Mouse (Mus musculus) heart, adult 11 months (tissue): Measurements from ENCODE around the gene Gpatch8.

Experiments
- DNase-seq: peaks from one replicate; pipeline ENCODE4 v3.0.0; 2022

Gpatch8 gene

DNA sequence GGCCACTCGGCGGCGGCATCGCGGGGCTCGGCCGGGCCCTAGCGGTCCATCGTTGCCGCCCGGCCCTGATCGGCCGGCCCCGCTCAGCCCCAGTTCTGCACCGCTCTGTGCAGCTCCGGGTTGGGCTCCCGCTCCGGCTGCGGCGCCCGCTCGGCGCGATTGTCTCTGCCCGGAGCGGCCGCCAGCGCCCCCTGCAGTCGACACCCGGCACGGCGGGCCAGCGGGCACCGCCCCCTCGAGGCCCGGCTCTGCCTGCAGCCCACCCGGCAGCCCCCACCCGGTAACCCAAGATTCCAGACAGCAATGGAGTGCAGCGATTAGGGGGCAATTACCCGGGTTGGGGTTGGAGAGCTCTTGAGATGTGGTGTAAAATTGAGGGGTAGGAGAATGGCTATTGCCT, 108.7 kb downstream of the Gpatch8 start, which contains the start of gene Fam171a2:
TSS of gene Fam171a2 (minus strand) at position 186 of the 400 bp plus-strand sequence.
- peak; percentile 97 for DNase-seq

DNA sequence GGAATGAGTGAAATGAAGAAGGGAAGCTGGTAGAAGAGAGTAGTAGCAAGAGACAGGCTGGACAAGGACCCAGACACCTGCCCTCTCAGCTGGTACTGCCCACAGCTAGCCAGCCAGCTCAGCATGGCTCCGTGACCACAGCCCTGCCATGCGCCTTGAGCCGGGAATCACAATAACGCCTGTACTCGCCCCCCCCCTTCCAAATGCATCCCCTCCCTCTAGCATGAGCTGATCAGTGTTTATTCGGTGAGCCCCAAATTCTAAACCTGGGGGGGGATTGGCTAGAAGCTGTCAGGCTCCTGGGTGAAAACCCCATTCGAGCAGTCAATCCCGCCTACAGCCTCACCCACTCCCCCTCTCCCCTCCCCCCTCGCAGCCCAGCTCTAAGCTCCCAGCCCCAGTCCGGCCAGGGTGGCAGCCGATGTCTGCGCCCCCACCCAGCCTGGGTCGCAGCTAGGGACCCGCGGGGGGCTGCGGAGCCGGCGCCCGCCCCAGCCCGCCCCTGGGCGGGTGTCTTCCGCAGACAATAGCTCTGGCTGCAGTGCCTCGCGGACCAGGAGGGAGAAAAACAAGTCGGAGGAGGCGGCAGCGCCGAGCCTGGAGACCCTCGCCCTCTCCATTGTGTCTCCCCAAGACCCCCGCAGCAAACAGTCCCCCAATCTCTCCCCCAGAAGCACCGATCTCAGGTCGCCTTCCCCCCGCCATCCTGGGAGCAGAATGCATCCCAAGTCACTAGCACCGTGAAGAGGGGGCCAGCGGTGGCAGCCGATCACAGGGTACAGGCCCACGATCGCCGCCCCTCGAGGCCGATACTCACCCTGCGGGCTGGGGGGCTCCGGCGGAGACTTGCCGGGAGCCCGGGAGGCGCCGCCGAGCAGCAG, 109.4 kb downstream of the Gpatch8 start:
- DNase-seq = peak; percentile 94

DNA sequence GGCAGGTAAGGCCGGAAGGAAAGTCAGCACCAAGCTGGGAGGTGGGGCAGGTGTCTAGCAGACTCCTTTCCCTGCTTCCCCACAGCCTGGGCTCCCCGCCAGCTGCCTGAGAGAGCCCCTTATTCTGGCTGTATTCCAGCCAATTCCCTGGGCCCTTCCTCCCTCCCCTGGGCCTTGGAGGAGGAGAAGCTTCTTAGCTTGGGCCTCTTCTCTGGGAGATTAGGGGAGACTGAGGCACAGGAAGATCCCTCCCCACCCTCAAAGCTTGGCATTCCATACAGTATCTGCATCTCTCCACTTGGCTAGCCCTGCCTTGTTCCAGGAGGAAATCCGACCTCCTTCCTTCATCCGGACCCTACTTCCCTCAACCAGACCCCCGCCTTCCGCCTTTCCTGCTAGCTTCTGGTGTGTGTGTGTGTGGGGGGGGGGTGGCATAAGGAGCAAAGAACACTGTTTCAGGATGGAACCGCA, 110.3 kb downstream of the Gpatch8 start:
- DNase-seq = peak; percentile 97

DNA sequence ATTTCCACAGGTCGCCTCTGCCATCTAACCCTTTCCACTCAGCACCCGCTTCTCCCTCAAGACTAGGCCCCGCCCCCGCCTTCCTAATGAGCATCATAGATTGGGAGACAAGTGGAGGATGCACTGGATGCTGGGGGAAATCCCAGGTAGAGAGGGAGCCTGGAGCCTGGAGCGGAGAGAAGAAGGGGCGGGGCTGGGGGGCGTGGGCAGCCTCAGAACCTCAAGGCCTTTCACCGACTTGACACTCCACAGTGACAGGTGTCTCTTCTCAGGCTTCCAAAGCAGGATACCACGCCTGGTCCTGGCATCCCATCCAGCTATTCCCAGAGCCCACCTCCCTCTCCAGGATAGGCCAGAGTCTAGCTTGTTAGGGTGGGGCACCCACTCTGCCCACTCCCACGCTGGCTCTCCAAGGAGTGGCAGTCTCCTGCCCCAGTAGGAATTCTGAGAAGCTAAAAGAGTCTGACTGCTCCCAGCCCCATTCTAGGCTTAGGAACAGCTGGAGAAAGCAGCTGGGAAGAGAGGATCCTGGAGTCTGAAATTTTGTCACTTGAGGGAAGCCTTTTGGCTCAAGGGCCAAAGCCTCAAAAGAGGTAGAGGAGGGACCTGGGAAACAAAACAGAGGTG, 110.8 kb downstream of the Gpatch8 start:
- peak; percentile 98 for DNase-seq

DNA sequence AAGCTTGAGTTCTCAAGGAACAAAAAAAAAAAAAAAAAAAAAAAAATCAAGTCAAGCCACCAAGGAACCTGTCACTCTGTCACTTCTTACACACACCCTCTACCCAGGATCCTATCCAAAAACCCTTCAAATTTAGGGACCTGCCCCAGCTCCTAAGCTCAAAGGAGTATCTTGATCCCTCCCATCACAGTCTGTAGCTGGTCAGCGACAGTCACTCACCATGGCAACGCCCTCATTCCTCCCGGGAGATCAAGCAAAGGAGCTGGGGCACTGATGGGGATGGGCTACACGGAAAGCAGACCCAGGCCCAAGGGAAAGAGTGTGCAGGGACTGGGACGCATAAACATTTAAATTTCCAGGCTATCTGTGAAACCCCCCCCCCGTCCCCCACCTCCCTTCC, 111.4 kb downstream of the Gpatch8 start:
- no peak for DNase-seq

DNA sequence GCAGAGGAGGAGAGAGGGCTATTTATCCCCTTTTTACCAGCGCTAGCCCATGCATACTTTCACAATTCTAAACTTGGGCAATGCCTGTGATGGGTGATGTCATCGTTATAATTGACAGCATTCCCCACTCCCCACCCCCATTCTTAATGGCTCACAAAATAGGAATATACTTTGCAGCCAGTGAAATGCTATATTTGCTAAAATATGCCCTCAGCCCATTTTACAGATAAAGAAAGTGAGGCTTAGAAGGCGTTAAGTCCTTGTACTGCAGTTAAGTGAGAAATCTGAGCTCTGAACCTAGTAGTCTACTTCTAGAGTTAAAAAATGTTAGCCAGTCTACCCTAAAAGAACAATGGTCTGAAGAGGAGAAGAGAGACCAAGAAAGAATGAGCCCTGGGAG, 111.9 kb downstream of the Gpatch8 start:
- no peak for DNase-seq

DNA sequence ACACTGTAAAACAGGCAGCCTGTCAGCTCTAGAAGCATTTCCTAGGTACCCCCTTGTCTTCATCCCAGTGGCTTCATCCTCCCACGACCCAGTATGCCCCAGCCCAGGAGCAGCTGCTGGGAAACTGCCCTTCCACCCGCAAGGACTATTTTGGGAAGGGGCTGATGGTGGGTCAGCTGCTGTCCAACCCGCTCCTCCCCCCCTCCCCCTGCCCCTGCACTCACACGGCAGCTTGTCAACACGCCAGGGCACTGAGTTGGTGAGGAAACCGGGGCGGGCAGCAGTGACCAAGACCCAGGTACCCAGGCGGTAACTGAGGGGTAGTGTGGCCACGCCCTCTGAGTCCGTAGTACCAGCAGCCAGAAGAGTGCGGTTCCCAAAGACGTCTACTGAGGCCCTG, 112.5 kb downstream of the Gpatch8 start:
- peak; percentile 92 for DNase-seq

DNA sequence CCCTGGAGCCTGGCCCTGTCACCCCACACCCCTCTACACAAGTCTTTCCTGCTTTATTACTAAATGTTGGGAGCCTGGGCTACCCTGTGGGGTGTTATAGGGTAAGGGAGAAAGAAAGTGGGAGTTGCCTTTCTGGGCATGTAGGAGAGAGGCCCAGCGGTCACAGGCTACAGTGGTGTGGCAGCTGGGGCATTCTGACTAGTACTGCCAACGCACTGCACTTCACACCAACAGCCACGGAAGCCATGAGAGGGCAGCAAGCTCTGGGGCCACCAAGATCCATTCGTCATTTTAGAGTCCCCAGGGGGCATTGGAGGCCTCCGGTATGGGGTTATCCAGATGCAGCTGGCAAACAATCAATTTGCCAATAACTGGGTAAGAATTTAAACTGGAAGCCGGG, 114.1 kb downstream of the Gpatch8 start:
- no peak for DNase-seq

DNA sequence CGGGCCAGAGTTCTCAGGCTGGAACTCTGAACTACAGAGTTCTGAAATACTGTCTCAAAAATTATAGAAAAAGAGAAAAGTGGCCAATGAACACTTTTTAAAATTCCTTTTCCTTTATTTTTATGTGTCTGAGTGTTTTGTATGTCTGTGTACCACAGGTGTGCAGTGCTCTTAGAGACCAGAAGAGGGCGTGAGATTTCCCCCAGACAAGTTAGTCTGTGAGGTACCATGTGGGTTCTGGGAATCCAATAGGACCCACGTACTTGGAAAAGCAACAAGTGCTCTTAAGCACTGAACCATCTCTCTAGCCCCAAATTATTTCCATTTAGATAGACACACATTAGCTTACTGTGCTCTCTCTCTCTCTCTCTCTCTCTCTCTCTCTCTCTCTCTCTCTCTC, 114.8 kb downstream of the Gpatch8 start:
- DNase-seq = no peak

DNA sequence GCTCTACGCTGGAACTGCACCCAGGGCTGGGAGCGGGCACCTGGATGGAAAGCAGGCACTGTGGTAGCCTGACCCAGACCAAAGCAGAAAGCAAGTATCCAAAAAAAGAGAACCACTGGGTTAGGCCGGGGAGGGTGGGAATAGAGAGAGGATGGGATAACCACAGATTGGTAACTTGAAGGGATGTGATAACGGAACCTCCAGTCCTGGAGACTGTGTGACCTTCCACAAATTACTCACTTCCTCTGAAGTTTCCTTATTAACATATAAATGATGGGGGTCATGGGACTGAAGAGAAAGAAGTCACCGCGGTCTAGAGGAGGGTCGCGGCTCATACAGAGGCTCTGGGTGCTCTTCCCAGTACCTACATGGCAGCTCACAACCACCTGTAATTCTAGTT, 115.9 kb downstream of the Gpatch8 start:
- DNase-seq = no peak

DNA sequence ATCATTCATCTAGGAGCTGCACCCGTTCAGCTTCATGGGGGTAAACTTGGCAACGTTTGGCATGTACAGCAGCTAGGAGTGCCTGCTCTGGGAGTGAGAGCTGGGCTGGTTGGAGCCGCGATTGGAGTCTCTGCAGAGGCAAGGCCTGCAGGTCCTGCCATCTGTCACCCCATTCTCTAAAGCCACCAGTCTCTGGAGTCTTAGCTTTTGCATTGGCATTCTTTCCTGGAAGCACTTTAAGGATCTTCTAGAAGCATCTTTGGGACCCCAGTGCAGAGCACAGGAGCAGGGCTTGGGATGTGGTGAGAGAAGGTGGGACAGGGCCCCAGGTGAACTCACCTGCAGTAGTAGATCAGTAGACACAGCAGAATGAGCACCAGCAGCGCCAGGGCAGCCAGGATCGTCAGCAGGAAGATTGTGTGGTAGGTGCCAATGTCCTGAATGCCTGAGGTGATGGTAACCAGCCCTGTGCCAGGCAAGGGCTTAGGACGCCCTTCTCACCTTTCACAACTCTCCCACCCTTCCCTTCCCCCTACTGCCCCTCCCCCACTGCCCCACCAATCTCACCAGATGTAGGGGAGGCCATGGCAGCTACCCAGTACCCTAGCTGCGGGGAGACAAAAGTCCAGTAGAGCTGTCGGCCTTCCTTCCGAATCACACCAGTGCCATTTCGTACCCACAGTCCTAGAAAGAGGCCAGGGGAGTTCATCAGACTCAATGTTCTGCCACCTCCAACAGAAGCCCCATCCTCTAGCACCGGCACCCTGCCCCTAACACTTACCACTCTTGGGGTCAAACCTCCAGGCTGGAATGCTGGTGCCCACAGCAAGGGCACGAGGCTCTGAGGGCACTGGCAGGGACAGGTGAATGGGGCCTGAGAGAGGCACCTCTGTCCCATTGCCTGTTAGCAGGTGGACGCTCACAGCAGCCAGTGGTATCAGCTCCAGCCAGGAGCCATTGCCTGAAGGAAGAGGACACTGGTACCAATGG, 116.8 kb downstream of the Gpatch8 start:
- DNase-seq = peak; percentile 92

DNA sequence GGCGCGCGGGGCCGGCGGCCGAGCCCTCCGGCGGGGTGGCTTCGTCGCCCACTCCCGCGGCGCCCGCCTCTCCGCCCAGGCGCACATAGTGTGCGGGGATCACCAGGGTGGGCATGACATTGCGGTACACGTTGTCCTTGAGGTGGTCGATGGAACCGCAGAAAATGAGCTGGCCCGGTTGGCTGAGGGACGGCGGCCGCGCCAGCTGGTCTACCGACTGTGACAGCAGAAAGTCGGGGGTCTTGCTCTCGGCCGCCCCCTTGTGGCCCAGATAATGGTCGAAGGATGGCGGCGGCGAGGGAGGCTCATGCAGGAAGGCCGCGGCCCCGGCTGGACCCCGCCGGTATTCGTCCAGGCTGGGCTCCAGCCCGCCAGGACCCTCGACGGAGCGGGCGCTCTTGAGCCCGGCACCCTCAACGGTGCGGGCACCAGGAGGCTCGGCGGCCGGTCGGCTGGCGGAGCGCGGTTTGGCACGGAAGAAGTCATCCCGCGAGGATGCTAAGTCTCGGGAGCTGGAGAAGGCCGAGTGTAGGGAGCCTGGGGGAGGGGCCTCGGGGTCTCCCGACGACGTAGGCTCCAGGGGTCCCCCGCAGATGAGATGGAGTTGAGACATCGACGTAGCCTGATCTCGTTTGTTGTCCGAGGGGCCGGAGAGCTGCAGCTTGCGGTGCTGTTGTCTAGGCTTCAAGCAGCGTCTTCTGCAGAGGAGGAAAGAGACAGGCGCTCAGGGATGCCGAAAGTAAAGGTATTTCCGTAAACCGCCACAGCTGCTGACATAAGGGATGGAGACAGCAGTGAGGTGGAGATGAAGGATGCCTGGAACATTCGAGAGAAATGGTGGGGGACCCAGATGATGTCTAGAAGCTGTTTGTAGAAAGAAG, 117.7 kb downstream of the Gpatch8 start:
- DNase-seq = peak; percentile 94

DNA sequence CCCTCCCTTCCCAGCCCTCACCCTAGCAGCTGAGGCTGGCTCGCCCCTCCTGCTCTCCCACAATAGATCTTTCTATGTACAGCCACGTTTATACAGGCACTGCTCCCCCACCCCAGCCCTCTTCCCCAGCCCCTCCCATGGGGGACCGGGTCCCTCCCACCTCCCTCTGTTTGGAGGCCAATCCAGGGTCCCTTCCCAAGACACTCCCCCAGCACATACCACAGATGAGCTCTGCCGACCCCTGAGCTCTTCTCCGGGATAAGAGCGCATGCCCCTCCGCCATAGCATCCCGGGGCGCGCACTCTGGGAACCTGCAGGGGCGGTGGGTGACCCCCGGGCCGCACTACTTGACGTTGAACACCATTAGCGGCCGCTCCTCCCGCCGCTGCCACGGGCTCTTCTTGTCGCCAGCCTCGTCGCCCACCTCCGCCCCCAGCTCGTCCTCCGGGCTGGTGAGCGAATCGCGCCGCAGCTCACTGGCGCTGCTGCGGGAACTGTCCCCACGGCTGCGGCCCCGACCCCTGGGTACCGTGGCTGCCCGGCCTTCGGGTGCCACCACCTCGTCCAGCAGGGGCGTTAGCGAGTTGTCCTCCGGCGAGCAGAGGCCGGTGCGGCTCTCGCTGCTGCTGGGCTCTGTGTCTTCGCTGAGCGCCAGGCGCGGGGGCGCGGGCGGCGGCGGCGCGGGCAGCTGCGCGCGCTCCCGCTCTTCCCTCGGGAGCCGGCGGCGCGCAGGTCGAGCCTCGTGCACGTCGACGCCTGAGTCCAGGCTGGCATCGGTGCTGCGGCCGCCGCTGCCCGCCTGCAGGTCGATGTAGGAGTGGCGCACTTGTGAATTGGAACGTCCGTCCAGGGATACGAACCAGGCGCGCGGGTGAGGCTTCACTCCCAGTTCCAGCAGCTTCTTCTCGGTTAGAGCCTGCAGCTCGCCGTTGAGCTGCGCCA, 118.8 kb downstream of the Gpatch8 start:
- peak; percentile 95 for DNase-seq

DNA sequence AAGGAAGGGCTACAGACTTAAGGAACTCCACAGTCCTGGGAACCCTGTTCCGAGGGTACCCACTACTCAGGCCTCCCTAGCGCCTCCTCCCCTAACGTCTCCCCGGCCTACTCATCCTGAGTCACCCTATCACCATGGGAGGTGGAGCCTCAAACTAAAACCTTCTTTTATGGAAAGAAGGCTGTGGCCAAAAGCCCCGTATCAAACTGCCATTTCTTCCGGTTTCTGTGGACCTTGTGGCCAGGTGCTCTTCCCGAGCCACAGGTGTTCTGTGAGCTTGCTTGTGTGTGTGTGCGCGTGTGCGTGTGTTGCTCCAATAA, 119.8 kb downstream of the Gpatch8 start:
- peak; percentile 85 for DNase-seq

DNA sequence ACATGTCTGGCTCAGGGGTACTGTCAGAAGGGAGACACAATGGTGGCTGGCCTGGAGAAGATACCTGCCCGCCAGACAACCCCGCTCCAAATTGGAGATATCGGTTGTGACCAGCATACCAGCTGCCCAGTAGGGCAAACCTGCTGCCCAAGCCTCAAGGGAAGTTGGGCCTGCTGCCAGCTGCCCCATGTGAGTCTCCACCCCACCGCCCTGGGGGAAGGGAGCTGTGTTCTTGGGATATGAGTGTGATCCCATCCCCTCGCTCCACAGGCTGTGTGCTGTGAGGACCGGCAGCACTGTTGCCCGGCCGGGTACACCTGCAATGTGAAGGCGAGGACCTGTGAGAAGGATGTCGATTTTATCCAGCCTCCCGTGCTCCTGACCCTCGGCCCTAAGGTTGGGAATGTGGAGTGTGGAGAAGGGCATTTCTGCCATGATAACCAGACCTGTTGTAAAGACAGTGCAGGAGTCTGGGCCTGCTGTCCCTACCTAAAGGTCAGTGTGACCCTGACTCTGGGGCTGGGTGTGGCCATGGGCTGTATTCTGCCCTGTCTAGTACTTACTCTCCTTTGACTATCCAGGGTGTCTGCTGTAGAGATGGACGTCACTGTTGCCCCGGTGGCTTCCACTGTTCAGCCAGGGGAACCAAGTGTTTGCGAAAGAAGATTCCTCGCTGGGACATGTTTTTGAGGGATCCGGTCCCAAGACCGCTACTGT, 120.3 kb downstream of the Gpatch8 start:
- DNase-seq = peak; percentile 97

DNA sequence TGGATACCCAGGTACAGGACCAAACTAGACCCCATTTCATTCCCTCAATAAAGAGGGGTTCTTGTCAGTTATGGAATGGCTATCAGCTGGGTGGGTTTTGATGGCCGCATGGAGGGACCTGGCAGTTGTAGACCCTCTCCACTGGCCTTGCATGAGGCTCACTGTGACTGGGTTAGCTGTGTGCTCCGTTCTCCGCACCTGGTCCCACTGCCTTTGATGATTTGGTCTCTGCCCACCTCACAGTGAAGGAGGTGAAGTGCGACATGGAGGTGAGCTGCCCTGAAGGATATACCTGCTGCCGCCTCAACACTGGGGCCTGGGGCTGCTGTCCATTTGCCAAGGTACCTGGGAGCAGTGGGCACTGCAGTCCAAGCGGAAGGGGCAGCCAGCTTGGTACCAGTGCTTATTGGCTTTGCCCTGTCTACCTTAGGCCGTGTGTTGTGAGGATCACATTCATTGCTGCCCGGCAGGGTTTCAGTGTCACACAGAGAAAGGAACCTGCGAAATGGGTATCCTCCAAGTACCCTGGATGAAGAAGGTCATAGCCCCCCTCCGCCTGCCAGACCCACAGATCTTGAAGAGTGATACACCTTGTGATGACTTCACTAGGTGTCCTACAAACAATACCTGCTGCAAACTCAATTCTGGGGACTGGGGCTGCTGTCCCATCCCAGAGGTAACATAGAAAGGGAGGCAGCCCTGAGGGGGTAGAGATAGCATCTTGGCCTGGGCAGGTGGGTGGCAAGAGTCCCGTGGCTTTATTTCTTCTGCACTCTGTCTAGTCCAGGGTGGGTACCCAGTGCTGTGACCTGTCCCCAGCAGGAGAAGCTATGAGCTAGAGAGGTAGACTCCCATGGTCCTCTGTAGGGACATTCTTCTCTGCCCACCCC, 121.1 kb downstream of the Gpatch8 start:
- DNase-seq = peak; percentile 92

DNA sequence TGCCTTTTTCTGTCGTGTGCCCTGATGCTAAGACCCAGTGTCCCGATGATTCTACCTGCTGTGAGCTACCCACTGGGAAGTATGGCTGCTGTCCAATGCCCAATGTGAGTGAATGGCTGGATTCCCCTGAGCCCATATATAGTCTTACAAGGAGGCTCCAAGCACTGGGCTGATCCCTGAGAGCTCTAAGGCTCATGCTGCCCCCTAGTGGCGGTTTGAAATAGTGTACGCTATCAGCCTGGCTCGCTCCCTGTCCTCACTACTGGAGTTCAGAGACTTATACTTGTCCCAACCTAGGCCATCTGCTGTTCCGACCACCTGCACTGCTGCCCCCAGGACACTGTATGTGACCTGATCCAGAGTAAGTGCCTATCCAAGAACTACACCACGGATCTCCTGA, 121.8 kb downstream of the Gpatch8 start:
- peak; percentile 98 for DNase-seq

DNA sequence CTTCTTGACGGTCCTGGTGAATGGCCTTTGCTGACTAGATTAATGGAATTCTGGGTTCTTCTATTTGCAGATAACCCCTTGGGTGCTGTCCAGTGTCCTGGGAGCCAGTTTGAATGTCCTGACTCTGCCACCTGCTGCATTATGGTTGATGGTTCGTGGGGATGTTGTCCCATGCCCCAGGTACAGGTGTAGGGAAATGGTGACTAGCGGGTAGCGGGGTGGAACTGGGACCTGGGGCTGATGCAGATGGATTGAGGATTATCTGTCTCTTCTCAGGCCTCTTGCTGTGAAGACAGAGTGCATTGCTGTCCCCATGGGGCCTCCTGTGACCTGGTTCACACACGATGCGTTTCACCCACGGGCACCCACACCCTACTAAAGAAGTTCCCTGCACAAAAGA, 122.3 kb downstream of the Gpatch8 start:
- peak; percentile 91 for DNase-seq

DNA sequence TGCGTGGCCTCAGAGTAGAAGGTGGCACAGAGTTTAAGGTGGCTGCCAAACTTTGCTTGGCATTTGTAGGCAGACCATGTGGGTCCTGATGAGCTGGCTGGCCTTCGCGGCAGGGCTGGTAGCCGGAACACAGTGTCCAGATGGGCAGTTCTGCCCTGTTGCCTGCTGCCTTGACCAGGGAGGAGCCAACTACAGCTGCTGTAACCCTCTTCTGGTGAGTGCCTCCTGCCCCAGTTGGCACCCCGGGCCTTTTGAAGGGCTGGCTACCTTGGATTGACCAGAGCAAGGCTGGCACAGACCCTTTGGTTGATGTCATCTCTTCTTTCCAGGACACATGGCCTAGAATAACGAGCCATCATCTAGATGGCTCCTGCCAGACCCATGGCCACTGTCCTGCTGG, 123.3 kb downstream of the Gpatch8 start:
- peak; percentile 99 for DNase-seq
